Mouse (Mus musculus) CH12F3 (cell line): Measurements from ENCODE around the gene Rundc3b.

ENCODE experiments used
- in situ Hi-C: fragments of 300-500 bp; cut with MboI; formaldehyde crosslinking; loops from 2 replicates; pipeline ENCODE4 v1.14.3; 2020; ENCODE audit warnings: low sequenced_read_pairs

Gene Rundc3b

DNA sequence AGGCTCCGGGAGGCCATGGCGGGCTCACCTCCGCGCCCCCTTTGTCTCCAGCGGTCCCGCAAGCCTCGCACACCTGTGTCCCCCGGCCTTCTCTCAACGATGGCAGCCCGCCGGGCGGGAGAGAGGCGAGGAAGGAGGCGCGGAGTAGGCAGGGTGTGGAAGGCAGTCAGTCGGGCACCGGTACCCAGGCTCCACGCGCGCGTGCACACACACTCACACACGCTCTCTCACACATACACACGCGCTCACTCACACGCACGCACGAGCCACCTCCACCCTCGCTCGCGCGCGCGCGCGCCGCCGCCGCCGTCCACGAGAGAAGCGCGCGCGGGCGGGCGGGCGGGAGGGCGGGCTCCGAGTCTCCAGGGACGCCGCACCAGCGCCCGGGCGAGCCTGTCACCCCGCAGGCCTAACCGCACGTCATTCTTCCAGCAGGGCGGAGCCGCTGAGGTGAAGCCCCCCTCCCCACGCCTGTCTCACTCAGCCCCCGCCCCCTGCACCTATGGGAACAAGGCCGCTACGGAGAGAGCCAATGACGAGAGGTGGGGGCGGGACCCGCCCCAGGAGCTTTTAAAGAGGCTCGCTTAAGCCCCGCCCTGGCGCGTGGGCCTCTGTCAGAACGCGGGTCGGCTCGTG lies at the start of gene Rundc3b:
Rundc3b (minus strand) TSS at position 357 of the 636 bp plus-strand sequence.
- in situ Hi-C loops: no loop called here

DNA sequence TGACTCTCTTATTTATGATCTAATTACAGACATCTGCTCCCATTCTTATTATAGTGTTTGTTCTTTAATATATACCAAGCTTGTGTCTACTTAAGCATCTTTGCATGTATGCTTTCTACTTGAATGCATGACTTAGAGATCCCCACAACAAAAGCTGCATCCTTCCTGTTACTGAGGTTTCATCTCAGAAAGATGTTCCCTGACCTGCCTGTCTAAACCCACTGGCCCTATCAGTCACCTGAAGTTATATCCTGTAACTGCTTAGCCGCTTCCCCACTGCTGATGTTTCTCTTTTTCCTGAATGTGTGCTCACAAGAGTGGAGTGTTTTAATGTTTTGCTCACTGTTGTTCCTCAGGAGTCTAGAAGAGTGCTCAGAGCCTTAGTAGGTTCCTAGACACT lies 46.9 kb upstream of the Rundc3b start:
- in situ Hi-C loops: no loop called here

DNA sequence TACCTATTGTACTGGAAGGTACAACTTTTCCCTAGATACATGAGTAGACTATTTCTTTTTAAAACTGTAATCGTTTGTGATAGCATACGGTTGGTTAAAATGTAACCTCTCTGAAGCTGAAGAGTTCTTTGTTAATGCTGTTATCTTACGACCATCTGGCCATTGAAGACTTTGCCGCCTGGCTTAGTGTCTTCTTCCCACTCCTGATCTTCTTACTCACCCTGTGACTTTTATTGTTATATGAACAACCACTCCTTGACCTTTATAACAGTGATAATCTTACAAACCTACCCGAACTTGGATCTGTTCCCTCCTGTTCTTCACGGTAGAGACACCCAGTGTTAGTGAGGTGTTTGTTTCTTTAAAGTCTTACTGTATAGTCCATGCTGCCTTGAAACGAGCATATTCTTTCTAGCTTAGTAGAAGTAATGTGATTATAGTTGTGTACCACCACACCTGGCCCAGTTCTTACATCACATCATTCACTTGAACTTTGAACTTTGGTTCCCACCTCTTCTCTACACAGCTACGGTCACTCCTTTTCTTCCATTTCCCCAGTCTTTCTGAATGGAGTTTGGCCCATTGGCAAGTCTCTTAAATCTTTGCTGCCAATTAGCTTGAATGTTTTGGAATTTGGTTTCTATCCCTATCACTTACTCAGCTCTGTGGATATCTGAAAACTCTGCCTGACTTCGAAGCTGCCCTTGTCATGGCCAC lies 45.2 kb upstream of the Rundc3b start:
- in situ Hi-C loops: no loop called here

DNA sequence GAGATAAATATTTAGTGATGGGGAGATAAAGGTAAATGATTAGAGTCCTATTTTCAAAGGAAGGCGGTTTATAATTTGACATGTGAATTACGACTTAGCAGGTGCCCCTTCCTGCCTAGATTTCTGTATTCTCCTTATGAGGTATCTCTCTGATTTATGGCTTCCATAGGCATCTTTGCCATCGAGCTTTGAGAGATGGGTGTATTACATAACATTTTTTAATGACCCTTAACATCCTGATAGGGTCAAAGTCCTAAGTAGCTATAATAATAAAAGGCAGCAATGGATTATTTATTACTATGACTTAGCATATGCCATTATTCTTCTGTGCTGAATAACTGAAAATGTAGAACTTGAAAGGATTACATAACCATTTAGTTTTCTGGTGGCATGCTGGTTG lies 41.9 kb upstream of the Rundc3b start:
- in situ Hi-C loops: no loop called here

DNA sequence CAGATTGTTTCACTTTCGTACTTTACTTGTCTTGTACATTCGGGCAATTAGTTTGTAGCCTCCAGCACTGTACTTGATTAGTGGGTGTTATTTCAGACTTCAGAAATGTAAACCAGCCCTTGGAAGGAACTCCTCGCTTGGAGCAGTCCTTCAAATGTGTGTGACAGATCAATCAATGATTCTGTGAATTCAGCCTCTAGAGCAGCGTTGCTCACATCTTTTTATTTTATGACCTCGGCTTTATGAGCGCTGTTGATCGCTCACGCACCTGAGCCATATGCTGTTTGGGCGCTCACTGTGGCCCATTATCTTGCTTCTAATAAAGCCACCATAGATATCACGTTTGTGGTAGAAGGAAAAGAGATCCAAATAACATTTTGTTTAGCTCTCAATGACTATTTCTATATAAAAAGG lies 38.0 kb upstream of the Rundc3b start:
- in situ Hi-C loops: no loop called here

DNA sequence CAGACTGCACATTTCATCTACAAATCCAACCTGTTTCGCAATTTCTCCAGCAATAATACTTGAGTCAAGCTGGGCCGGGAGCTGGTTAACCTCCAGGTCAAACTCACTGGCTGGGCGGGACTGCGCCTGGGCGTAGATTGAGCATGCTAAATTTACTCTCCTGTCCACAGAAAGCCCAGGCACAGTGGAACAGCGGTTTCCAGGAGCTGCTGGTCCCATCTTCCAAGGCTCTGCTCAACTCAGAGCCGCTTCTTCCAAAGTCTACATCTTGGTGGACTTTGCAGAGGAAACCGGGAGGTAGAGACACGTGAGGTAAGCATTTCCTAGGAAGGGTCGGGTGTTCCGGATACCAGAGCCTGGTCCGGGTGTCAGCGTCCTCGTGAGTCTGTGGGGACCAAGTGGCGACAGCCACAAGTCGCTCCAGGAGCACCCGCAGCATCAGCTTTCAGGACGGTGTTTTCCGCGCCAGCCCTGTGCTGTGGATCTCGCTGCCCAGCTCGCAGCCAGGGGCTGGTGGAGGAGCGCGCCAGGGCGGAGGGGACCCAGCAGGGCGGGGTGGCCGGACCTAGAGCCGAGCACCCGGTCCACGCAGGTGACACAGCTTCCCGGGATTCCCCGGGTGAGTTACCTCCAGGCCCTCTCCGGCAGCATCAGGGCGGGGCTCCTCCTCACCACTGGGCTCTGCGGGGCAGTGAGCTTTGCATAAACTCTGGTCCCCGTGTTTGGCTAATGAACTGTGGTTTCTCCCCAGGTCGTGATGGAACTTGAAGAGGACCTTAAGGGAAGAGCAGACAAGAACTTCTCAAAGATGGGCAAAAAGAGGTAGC lies 37.4 kb upstream of the Rundc3b start, which contains the start of gene Abcb1a:
Abcb1a (plus strand) TSS at position 167 of the 827 bp plus-strand sequence.
- in situ Hi-C loops: no loop called here

DNA sequence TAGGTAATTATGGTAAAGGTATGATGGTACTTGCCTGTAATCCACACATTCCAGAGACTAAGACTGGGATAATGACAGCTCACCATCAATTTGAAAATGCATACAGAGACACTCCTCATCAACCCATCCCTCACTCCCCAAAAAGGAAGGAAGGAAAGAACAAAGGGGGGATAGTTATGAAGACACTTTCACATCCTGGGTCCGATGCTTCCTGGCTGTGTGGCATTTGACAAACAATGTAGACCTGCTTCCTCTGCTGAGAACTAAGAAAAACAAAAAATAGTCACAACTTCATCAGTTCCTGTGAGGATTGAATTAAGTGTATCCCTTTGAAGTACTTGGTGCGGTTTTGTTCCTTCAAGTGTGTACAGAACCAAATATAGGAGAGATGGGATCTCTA lies 29.3 kb upstream of the Rundc3b start:
- in situ Hi-C loops: no loop called here

DNA sequence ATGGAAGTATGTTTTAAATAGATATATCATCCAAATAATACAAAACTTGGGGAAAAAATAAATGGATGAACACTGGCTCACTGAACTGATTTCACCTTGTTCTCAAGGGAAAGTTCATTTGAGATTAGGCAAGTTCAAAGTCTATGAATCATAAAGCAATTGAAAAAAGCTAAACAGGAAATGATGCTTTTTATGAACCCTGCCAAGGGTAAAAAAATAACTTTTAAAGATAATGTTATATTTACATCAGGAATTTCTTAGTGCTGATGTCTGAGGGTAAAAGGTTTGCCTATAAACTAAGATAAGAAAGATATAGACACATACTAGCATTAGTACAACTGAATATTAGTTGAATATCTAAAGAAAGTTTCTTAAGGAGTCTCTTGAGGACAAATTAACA lies 26.0 kb upstream of the Rundc3b start:
- in situ Hi-C loops: no loop called here

DNA sequence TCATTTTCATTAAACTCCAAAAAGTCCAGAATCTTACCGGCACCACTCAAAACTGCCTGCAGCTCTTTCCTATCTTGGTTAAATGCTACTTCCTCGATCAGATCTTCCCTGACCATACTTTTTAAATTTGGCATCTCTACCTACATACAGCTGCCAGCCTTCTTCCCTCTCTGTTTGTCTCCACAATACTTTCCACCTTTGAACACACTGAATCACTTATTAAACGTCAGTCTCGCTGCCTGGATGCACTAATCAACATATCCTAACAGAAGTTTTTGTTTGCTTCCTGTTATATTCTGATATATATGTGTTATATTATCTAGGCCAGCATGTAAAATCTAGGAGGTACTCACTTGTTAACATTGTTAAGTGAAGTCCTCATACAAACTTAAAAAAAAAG lies 25.5 kb upstream of the Rundc3b start:
- in situ Hi-C loops: no loop called here

DNA sequence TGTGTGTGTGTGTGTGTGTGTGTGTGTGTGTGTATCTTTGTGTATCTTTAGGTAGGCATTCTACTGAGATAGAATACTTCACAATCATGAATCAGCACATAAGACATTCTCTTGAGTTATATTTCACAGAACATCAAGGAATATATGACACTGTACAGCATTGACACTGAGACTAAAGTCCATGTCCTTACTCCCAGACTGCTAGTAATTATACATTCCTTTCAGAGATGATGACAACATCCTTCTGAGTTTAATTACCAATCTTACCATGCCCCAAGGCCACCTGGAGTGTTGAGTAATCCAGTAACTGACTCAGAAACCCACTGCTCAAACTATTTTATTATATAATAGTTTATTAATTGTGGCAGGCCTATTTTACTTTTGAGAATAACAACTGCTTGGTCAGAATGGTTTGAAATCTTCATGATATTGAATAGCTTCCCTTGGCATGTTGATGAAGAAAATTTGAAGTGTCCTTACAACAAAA lies 11.8 kb upstream of the Rundc3b start:
- in situ Hi-C loops: no loop called here

DNA sequence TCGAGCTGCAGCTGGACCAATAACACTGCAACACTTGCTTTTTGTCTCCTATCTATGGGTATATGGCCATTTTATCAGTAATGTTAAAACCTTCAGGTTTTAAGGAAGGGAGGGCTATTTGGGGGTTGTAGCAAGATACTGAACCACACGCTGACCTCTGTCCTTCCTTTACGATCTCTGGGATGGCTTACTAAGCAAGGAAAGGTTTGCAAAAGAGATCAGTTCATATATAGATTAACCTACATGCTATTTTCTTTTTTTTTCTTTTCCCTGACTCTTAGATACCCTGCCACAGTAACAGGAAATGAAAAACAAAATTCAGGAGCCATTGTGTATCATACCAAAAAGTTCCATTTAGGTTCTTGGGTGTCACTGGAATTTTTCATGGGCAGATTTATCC lies 10.1 kb upstream of the Rundc3b start:
- in situ Hi-C loops: no loop called here

DNA sequence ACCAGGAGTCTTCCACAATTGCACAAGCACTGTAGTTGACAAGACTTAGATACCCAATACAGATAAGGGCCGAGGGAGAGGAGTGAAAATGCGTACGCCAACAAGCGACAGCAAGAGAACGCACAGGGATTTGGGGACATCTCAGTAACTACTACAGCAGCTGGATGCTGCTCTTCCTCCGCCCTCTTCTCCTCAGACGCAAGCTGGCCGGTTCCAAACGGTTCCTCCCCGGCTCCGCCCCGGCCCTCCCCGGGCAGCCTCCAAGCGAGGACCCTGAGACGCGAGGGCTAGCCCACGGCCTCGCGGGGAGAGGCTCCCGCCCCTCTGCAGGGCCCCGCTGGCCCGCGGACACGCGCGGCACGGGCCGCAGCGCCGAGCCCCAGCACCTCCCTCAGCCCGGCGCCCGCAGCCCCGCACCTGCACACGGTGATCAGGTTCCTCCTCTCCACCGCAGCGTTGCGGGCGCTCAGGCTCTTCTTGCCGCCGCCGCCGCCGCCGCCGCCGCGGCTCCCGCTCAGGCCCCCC lies 619 bp downstream of the Rundc3b start:
- in situ Hi-C loops: no loop called here

DNA sequence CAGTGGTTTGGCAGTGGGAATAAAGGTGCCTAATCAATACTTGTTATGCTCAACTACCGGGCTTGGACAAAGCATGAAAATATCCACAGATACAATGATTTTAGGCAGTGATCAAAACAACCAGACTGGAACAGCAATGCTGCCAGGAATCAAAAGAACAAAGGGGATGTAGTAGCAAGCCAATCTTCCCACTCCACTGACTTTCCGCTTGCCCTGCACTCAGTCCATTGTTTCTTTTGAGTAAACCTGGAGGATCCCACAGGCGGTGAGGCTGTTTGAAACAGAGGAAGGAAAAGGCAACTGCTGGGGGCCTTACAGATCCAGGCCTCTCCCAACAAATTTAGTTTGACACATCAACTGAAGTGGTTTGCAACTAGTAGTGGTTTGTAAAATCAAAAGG lies 51.6 kb downstream of the Rundc3b start:
- in situ Hi-C loops: no loop called here

DNA sequence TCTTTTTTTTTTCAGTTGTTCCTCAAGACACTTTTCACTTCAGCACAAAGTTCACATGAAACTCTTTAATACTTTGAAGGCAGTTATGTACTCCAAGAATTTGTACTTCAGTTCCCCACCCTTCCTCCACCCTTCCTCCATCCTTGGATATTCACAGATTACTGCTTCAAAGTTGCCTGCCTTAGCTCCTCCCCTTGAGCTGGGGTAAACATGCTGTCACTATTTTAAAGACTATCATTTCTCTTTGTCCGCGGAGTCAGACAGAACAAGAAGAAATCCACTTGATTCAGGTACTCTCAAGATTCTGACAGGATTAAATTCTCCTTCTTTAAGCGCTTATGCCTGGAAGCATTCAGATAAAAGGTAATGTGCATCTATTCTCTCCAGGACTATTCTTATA lies 55.9 kb downstream of the Rundc3b start:
- in situ Hi-C loops: no loop called here

DNA sequence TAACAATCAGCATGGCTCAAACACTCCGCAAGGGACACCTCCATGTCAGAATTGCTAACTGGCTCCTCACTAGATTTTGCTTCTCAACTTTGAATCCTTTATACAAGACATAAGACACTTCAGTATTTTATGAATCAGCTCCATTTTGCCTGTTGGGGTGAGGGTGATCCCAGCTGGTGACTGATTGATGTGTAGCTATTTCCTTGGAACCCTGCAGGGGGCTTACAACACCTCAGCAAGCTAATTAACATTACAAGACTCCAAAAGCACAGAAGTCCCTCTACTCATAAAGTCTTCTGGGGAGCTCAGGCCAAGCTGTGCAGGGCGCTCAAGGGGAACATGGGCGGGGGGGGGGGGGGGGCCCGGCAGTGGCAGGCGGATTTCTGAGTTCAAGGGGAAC lies 78.2 kb downstream of the Rundc3b start:
- in situ Hi-C loops: no loop called here

DNA sequence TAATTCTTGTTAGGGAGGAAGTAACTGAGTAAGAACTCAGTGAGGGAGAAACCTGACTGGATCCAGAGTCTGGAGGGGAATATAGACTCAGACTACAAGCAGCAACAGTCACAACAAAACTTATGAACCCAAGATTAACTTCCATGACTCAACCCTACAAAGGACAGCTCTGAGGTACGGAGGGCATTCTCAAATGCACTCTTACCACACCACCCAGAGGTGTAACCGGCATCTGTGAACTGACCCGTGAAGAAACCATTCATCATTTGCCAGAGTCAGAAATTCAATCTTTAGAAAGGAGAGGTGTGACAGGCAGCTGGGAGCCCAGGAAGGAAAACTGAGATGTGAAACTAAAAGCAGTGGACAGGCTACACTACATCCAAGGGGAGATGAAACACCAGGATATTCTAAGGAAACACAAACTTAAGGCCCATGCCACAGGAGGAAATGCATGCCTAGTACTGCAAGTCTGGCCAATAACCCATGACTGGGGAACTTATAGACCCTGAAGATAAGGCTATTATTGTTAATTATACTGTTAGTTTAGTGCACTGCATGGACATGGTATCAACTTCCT lies 80.0 kb downstream of the Rundc3b start:
- in situ Hi-C loops: no loop called here

DNA sequence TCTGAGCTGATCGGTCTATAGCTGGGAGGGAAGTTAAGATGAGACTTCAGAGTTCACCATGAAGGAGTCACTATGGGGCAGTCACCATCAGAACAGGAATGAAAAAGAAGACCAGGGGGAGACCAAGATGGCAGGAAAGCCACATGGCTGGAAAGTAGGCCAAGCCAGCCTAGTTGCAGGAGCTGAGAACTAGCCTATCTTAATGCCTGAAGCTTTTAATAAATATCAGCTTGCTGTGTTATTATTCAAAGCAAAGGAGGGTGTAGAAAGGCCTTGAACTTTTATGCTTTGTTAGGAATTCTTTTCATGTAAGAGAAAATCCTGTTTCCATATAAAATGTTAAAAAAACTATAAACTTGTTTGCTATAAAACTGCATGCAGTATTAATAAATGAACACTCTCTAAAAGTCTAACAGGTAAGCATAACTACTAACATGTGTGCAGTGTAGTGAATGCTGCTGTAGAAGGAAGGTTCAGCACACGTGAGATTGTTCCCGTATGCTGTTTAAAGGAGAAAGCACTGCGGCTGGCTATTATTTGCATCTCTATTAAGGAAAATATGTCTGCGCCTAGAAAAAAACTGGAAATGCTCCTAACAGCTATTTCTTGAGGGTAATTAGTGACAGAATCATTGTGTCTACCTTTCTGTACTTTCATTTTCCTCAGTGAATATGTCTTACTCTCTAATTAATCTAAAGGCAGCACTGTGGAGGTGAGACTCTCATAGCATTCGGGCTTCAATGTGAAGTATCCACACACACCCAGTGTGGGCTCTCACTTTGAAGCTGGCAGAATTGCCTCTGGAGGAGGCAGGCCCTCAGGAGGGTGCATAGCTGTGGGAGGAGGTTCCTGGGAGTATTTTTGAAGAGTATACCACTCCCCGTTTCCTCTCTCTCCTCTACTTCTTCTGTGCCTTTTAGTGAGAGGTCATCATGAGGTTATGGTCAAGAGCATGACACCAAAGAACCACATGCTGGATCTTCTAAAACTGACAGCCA lies 81.3 kb downstream of the Rundc3b start:
- in situ Hi-C loops: no loop called here

DNA sequence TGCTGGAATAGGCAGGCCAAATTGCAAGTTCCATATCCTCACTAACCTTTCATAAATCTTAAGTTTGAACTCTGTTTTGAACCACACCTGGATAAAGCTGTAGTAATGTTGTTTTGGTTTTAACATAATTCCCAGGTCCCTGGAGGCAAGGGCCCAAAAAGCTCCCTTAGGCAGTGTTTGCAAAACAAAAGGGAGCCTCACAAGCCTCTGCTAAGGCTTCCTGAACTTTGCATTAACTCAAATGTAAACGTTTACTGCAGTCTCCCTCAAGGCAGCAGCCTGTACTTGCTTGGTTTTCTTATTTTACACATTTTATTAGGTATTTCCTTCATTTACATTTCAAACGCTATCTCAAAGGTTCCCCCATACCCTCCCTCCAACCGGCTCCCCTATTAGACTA lies 103.7 kb downstream of the Rundc3b start:
- in situ Hi-C loops: no loop called here

DNA sequence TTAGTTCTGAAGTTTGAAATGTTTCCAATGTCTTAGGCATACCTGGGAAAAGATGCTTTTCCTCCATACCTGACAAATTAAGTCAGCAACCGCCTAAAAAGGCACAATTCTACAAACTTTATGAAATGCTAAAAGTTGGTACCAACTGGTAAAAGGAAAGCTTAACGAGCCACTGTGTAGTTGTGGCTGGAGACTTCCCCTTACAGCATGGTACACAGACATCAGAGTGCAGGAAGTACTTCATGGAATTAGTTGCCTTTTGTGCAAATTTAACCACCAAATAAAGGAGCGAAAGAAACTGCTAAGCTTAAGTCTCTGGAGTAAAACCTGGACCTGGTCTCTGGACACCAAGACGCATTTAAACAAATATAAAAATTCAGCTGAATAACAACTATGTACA lies 131.0 kb downstream of the Rundc3b start:
- in situ Hi-C loops: loop anchor here (25.0 kb wide), 1 partner anchor 346 kb away; no protein-coding TSS in a partner anchor
